Mouse (Mus musculus) kidney, embryonic 14.5 days (tissue): ENCODE results near the gene Lta. TPM values are rescaled to one million over a fixed set of nuclear protein-coding genes. Genes with fewer than 3 reads are reported as not detected.

Source experiments
- ATAC-seq: fragments of 200-750 bp; cut with Nextera tagmentation; 2 replicates; pipeline ENCODE4 v1.8.0; 2017; ENCODE audit warnings: moderate number of reproducible peaks, mild to moderate bottlenecking, moderate TSS enrichment, moderate library complexity; ENCODE audit not compliant: low FRiP score, low TSS enrichment
- H3K27ac ChIP-seq: fragments of 300-500 bp; sonication (generic); 2 replicates; pipeline ENCODE4 v1.5.1; 2014; ENCODE audit warnings: low read depth, mild to moderate bottlenecking, low read length, moderate library complexity, mixed read lengths
- H3K27me3 ChIP-seq: fragments of 300-500 bp; sonication (generic); 2 replicates; pipeline ENCODE4 v1.6.1; 2014; ENCODE audit warnings: mild to moderate bottlenecking, low read length; ENCODE audit not compliant: control insufficient read depth, insufficient read depth
- H3K36me3 ChIP-seq: fragments of 300-500 bp; sonication (generic); 2 replicates; pipeline ENCODE4 v1.6.1; 2014; ENCODE audit warnings: low read length, mixed read lengths; ENCODE audit not compliant: control insufficient read depth, insufficient read depth
- H3K4me1 ChIP-seq: fragments of 300-500 bp; sonication (generic); 2 replicates; pipeline ENCODE4 v1.6.1; 2014; ENCODE audit warnings: low read length, mixed read lengths; ENCODE audit not compliant: control insufficient read depth, insufficient read depth
- H3K4me2 ChIP-seq: fragments of 300-500 bp; sonication (generic); replicated peaks from 2 replicates; pipeline ENCODE4 v1.6.1; 2014; ENCODE audit warnings: low read depth, mild to moderate bottlenecking, low read length
- H3K4me3 ChIP-seq: fragments of 300-500 bp; sonication (generic); 2 replicates; pipeline ENCODE4 v1.5.1; 2014; ENCODE audit warnings: mild to moderate bottlenecking, low read length
- H3K9ac ChIP-seq: fragments of 300-500 bp; sonication (generic); 2 replicates; pipeline ENCODE4 v1.6.1; 2014; ENCODE audit warnings: low read depth, mild to moderate bottlenecking, low read length, moderate library complexity
- H3K9me3 ChIP-seq: fragments of 300-500 bp; sonication (generic); 2 replicates; pipeline ENCODE4 v1.6.1; 2016; ENCODE audit warnings: low read length; ENCODE audit not compliant: control insufficient read depth
- WGBS: fragments of 180-500 bp; shearing (Covaris S2); extraction: QIAGEN DNeasy Blood & Tissue Kit; methylation state at CpG from one replicate; pipeline ENCODE4 v1.1.7; 2014; 5-methylcytosine and 5-hydroxymethylcytosine counted together
- polyA plus RNA-seq: library from polyadenylated mRNA; unstranded; fragments of >200 nt; fragmentation: Nextera tagmentation; extraction: Ambion mirVana; gene quantifications from 2 replicates; pipeline ENCODE4 v1.2.1, GENCODE M21; 2014

The Lta gene
- polyA plus RNA-seq, 1 experiment from 2014 or later: not detected

GRCm38 (mm10) chr17:35162730-35163129 lies 42.4 kb downstream of the Lta start:
- H3K36me3 ChIP-seq: peaks cover 49% of the 10 kb centered on the region
- no peaks in the 10 kb centered on the region for H3K27me3 ChIP-seq
- WGBS: 31% methylated on average over 12 of the region's 12 CpGs
- peak overlapping the region; percentile 97 for H3K9ac ChIP-seq
- H3K4me1 ChIP-seq: peaks cover 20% of the 10 kb centered on the region; the same call in 1 of the 2 replicates
- H3K4me3 ChIP-seq: peak overlapping the region; percentile 87
- H3K27ac ChIP-seq: no peak overlapping the region
- H3K9me3 ChIP-seq: no peaks in the 10 kb centered on the region
- H3K4me2 ChIP-seq: peak overlapping the region; percentile 98
- no peak for ATAC-seq

GRCm38 (mm10) chr17:35162121-35162520 lies 43.0 kb downstream of the Lta start:
- Histone ChIP-seq H3K27me3 (no peaks in the 10 kb centered on the region), H3K4me3 (peak overlapping the region; percentile 87), H3K9me3 (no peaks in the 10 kb centered on the region), H3K27ac (no peak overlapping the region), H3K4me1 (peaks cover 20% of the 10 kb centered on the region; the same call in 1 of the 2 replicates), H3K4me2 (peak overlapping the region; percentile 98), H3K9ac (peak overlapping the region; percentile 97), H3K36me3 (peaks cover 55% of the 10 kb centered on the region)
- ATAC-seq: no peak
- WGBS: 65% methylated on average over 14 of the region's 14 CpGs

GRCm38 (mm10) chr17:35161421-35161820 lies 43.7 kb downstream of the Lta start:
- WGBS: 76% methylated on average over 11 of the region's 11 CpGs
- no peaks in the 10 kb centered on the region for H3K9me3 ChIP-seq
- H3K4me1 ChIP-seq: peaks cover 20% of the 10 kb centered on the region; the same call in 1 of the 2 replicates
- H3K27ac ChIP-seq: no peak overlapping the region
- no peak overlapping the region for H3K4me3 ChIP-seq
- H3K4me2 ChIP-seq: no peak overlapping the region
- peak overlapping the region; percentile 32; the same call in 1 of the 2 replicates for H3K9ac ChIP-seq
- peaks cover 62% of the 10 kb centered on the region for H3K36me3 ChIP-seq
- H3K27me3 ChIP-seq: no peaks in the 10 kb centered on the region
- no peak for ATAC-seq

- no peak overlapping the region for H3K4me2 ChIP-seq
- H3K27ac ChIP-seq: no peak overlapping the region
- peaks cover 80% of the 10 kb centered on the region for H3K36me3 ChIP-seq
- no peaks in the 10 kb centered on the region for H3K27me3 ChIP-seq
- H3K4me1 ChIP-seq: peaks cover 20% of the 10 kb centered on the region; the same call in 1 of the 2 replicates
- H3K4me3 ChIP-seq: no peak overlapping the region
- H3K9ac ChIP-seq: no peak overlapping the region
- WGBS: 87% methylated on average over 7 of the region's 7 CpGs
- ATAC-seq: no peak
- no peaks in the 10 kb centered on the region for H3K9me3 ChIP-seq
Observed at GRCm38 (mm10) chr17:35159638-35160037, 45.5 kb downstream of the Lta start.

- no peak for ATAC-seq
- H3K4me2 ChIP-seq: no peak overlapping the region
- 93% methylated on average over 16 of the region's 16 CpGs for WGBS
- H3K27ac ChIP-seq: no peak overlapping the region
- H3K4me1 ChIP-seq: peaks cover 20% of the 10 kb centered on the region; the same call in 1 of the 2 replicates
- H3K9ac ChIP-seq: no peak overlapping the region
- H3K36me3 ChIP-seq: peaks cover 86% of the 10 kb centered on the region
- no peaks in the 10 kb centered on the region for H3K9me3 ChIP-seq
- no peaks in the 10 kb centered on the region for H3K27me3 ChIP-seq
- no peak overlapping the region for H3K4me3 ChIP-seq
Observed at GRCm38 (mm10) chr17:35158850-35159593, 46.1 kb downstream of the Lta start.

- no peak overlapping the region for H3K4me2 ChIP-seq
- H3K27me3 ChIP-seq: no peaks in the 10 kb centered on the region
- no peaks in the 10 kb centered on the region for H3K9me3 ChIP-seq
- H3K9ac ChIP-seq: no peak overlapping the region
- ATAC-seq: no peak
- WGBS: 90% methylated on average over 8 of the region's 8 CpGs
- peaks cover 14% of the 10 kb centered on the region; the same call in 1 of the 2 replicates for H3K4me1 ChIP-seq
- no peak overlapping the region for H3K27ac ChIP-seq
- H3K36me3 ChIP-seq: peaks cover 99% of the 10 kb centered on the region
- no peak overlapping the region for H3K4me3 ChIP-seq
Observed at GRCm38 (mm10) chr17:35157661-35158175, 47.4 kb downstream of the Lta start.

- H3K9me3 ChIP-seq: no peaks in the 10 kb centered on the region
- H3K4me3 ChIP-seq: no peak overlapping the region
- no peak for ATAC-seq
- H3K9ac ChIP-seq: no peak overlapping the region
- 94% methylated on average over 8 of the region's 8 CpGs for WGBS
- H3K27me3 ChIP-seq: no peaks in the 10 kb centered on the region
- peaks cover 100% of the 10 kb centered on the region for H3K36me3 ChIP-seq
- no peak overlapping the region for H3K4me2 ChIP-seq
- H3K4me1 ChIP-seq: peaks cover 10% of the 10 kb centered on the region; the same call in 1 of the 2 replicates
- H3K27ac ChIP-seq: no peak overlapping the region
Observed at GRCm38 (mm10) chr17:35157254-35157653, 47.9 kb downstream of the Lta start.

GRCm38 (mm10) chr17:35156461-35157200 lies 48.5 kb downstream of the Lta start:
- no peak overlapping the region for H3K9ac ChIP-seq
- peaks cover 100% of the 10 kb centered on the region for H3K36me3 ChIP-seq
- no peak overlapping the region for H3K4me3 ChIP-seq
- no peak overlapping the region for H3K4me2 ChIP-seq
- no peak overlapping the region for H3K27ac ChIP-seq
- no peaks in the 10 kb centered on the region for H3K9me3 ChIP-seq
- ATAC-seq: no peak
- whole genome bisulfite sequencing: 89% methylated on average over 33 of the region's 33 CpGs
- 0 out of 2 replicates have a peak, but pooled peaks cover 4% of the 10 kb centered on the region for H3K4me1 ChIP-seq
- no peaks in the 10 kb centered on the region for H3K27me3 ChIP-seq
